In the genomic region with DNA sequence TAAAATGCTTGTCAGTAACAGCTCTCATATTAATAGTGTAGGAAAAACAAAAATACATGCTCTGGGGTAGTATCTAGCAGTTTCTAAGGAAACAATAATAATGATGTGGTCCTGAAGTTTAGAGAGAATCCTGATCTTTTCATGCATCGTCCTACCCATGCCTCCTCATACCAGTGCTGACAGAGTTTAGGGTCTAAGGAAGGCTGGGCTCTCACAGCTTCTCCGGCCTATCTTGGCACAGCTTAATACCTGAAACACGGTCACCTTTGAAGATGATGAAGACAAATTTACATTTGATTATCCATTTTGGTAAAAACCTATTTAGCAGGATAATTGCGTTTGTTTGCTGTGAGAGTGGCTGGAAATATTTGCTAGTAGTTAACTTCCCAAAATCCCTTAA, we compare ENCODE assay signal across 11 mouse cellular contexts. TPM values are rescaled to one million over a fixed set of nuclear protein-coding genes. Genes with fewer than 3 reads are reported as not detected.
DNase-seq lines count a peak whose midpoint lies in the region; ATAC-seq and TF ChIP-seq lines count a peak whose summit lies in the region.
"Had no signal": no experiment of that assay in that cellular context is flagged by ENCODE, and none has a peak within 500 bp of the region (broad histone marks: within the 10 kb centered on the region; RNA-seq: fewer than 3 reads in every experiment).

No protein-coding gene starts in this region.

- TF ChIP-seq CTCF in liver, embryonic 14.5 days (IDR thresholded peaks at IDR 0.05; ENCODE audit: low read depth), result no peak

- no peak overlapping the region for H3K4me2 ChIP-seq in hindbrain, embryonic 16.5 days (ENCODE audit: low read length)
- H3K4me2 ChIP-seq in forebrain, embryonic 12.5 days, result peak overlapping the region; percentile 63
- peak overlapping the region; percentile 89 for H3K4me2 ChIP-seq in liver, embryonic 14.5 days (ENCODE audit: low read depth)

- no peaks in the 10 kb centered on the region for H3K36me3 ChIP-seq in hindbrain, embryonic 10.5 days
- H3K36me3 ChIP-seq in hindbrain, embryonic 16.5 days (ENCODE audit: control insufficient read depth, insufficient read depth, low read length), result no peaks in the 10 kb centered on the region
- no peaks in the 10 kb centered on the region for H3K36me3 ChIP-seq in forebrain, embryonic 12.5 days (replicated peaks)
- H3K36me3 ChIP-seq in liver, embryonic 14.5 days (replicated peaks; ENCODE audit: control insufficient read depth, insufficient read depth, low read depth), result no peaks in the 10 kb centered on the region

- ATAC-seq in hindbrain, embryonic 16.5 days, result no peak
- no peak for ATAC-seq in forebrain, embryonic 12.5 days (ENCODE audit: low FRiP score)
- no peak for ATAC-seq in liver, embryonic 14.5 days (ENCODE audit: insufficient read depth)
- ATAC-seq: Patski had no signal

- no peaks in the 10 kb centered on the region for H3K9me3 ChIP-seq in hindbrain, embryonic 10.5 days
- no peaks in the 10 kb centered on the region for H3K9me3 ChIP-seq in hindbrain, embryonic 16.5 days (ENCODE audit: control insufficient read depth, low read length)
- no peaks in the 10 kb centered on the region for H3K9me3 ChIP-seq in forebrain, embryonic 12.5 days
- no peaks in the 10 kb centered on the region for H3K9me3 ChIP-seq in liver, embryonic 14.5 days (ENCODE audit: control insufficient read depth, low read length)

- H3K27me3 ChIP-seq in hindbrain, embryonic 10.5 days (ENCODE audit: insufficient read depth, poor library complexity, severe bottlenecking), result no peaks in the 10 kb centered on the region
- H3K27me3 ChIP-seq in hindbrain, embryonic 16.5 days (replicated peaks; ENCODE audit: control insufficient read depth, insufficient read depth, low read length), result no peaks in the 10 kb centered on the region
- no peaks in the 10 kb centered on the region for H3K27me3 ChIP-seq in forebrain, embryonic 12.5 days
- H3K27me3 ChIP-seq in liver, embryonic 14.5 days (ENCODE audit: control insufficient read depth, insufficient read depth, low read length), result no peaks in the 10 kb centered on the region
- H3K27me3 ChIP-seq: Patski had no signal

- H3K27ac ChIP-seq in hindbrain, embryonic 10.5 days, result peak overlapping the region; percentile 97
- H3K27ac ChIP-seq in hindbrain, embryonic 16.5 days (ENCODE audit: low read depth, low read length), result no peak overlapping the region
- H3K27ac ChIP-seq in forebrain, embryonic 12.5 days, result peak overlapping the region; percentile 99
- H3K27ac ChIP-seq in liver, embryonic 14.5 days, result peak overlapping the region; percentile 100

- 57% methylated on average over 4 of the region's 4 CpGs for WGBS in hindbrain, embryonic 10.5 days
- 45% methylated on average over 4 of the region's 4 CpGs for WGBS in hindbrain, embryonic 16.5 days
- WGBS in forebrain, embryonic 12.5 days, result 44% methylated on average over 4 of the region's 4 CpGs
- WGBS in liver, embryonic 14.5 days (ENCODE audit: insufficient replicate concordance), result 47% methylated on average over 4 of the region's 4 CpGs

- no peak for DNase-seq in hindbrain, embryonic 10.5 days (ENCODE audit: low spot score)
- DNase-seq in ES-CJ7 (ENCODE audit: low read depth, low spot score), result peak; percentile 63
- no peak for DNase-seq in liver, embryonic 14.5 days (ENCODE audit: low read depth in 3 of 3, low spot score in 3 of 3)
- DNase-seq in right cerebral cortex, postnatal 25 days, result no peak
- no peak for DNase-seq in ovary, adult 18-20 months (ENCODE audit: low spot score)
- DNase-seq in testis, postnatal 14 days (ENCODE audit: low spot score), result no peak
- DNase-seq: cerebellum, postnatal 25 days had no signal

- no peak overlapping the region for H3K9ac ChIP-seq in hindbrain, embryonic 16.5 days (ENCODE audit: low read depth, low read length)
- peak overlapping the region; percentile 64; the same call in 1 of the 2 replicates for H3K9ac ChIP-seq in forebrain, embryonic 12.5 days
- peak overlapping the region; percentile 95 for H3K9ac ChIP-seq in liver, embryonic 14.5 days (replicated peaks)

- H3K4me1 ChIP-seq in hindbrain, embryonic 10.5 days (replicated peaks), result peaks cover 45% of the 10 kb centered on the region
- H3K4me1 ChIP-seq in hindbrain, embryonic 16.5 days (ENCODE audit: control insufficient read depth, insufficient read depth, low read depth, low read length), result peaks cover 17% of the 10 kb centered on the region
- H3K4me1 ChIP-seq in forebrain, embryonic 12.5 days, result peaks cover 34% of the 10 kb centered on the region
- H3K4me1 ChIP-seq in liver, embryonic 14.5 days (replicated peaks; ENCODE audit: control insufficient read depth in 2 of 2, insufficient read depth in 2 of 2, low read length in 1 of 2), result peaks cover 20 to 30% of the 10 kb centered on the region in 2 experiments

- 0 out of 2 replicates have a peak, but pooled peaks have one; percentile 4 for TF ChIP-seq EP300 in liver, embryonic 14.5 days (IDR thresholded peaks at IDR 0.05; ENCODE audit: low read depth)

- H3K4me3 ChIP-seq in hindbrain, embryonic 10.5 days, result peak overlapping the region; percentile 59
- no peak overlapping the region for H3K4me3 ChIP-seq in hindbrain, embryonic 16.5 days (ENCODE audit: low read length)
- H3K4me3 ChIP-seq in forebrain, embryonic 12.5 days (replicated peaks), result peak overlapping the region; percentile 45
- peak overlapping the region; percentile 61 to 62 for H3K4me3 ChIP-seq in liver, embryonic 14.5 days (ENCODE audit: insufficient read depth in 1 of 2, low read depth in 2 of 2, low read length in 2 of 2)

RNA-seq across cellular contexts. Expression of gene Hist1h3c, which starts 1.4 kb away (rescaled TPM):
- 6.9 and 8.6 TPM in 2 replicates for polyA plus RNA-seq in hindbrain, embryonic 10.5 days (2016; fragmentation: Nextera tagmentation; extraction: Ambion mirVana)
- 0.70 and 1.2 TPM in 2 replicates for polyA plus RNA-seq in hindbrain, embryonic 16.5 days (2015; fragmentation: Nextera tagmentation; extraction: Ambion mirVana)
- 11.1 and 13.8 TPM in 2 replicates for polyA plus RNA-seq in forebrain, embryonic 12.5 days (2016; fragmentation: Nextera tagmentation; extraction: Ambion mirVana)
- 48.5 and 88.2 TPM in 2 replicates for polyA plus RNA-seq in liver, embryonic 14.5 days (2012; rRNA removed)
- polyA plus RNA-seq in liver, embryonic 14.5 days (2014; fragmentation: Nextera tagmentation; extraction: Ambion mirVana), result 3.6 and 5.7 TPM in 2 replicates
- polyA plus RNA-seq: neural tube, embryonic 14.5 days had no signal

RNA-seq across cellular contexts. Expression of gene Hist1h2bb, which starts 2.6 kb away (rescaled TPM):
- polyA plus RNA-seq in hindbrain, embryonic 10.5 days (2016; fragmentation: Nextera tagmentation; extraction: Ambion mirVana), result 1.8 and 2.4 TPM in 2 replicates
- polyA plus RNA-seq in hindbrain, embryonic 16.5 days (2015; fragmentation: Nextera tagmentation; extraction: Ambion mirVana), result 0.49 and 0.66 TPM in 2 replicates
- polyA plus RNA-seq in forebrain, embryonic 12.5 days (2016; fragmentation: Nextera tagmentation; extraction: Ambion mirVana), result 2.2 and 3.5 TPM in 2 replicates
- polyA plus RNA-seq in liver, embryonic 14.5 days (2012; rRNA removed), result 20.0 and 34.0 TPM in 2 replicates
- polyA plus RNA-seq in liver, embryonic 14.5 days (2014; fragmentation: Nextera tagmentation; extraction: Ambion mirVana), result 2.6 and 3.5 TPM in 2 replicates
- polyA plus RNA-seq: neural tube, embryonic 14.5 days had no signal

RNA-seq across cellular contexts. Expression of gene Hist1h1c, which starts 5.4 kb away (rescaled TPM):
- 10.6 and 12.6 TPM in 2 replicates for polyA plus RNA-seq in hindbrain, embryonic 10.5 days (2016; fragmentation: Nextera tagmentation; extraction: Ambion mirVana)
- 8.6 and 10.8 TPM in 2 replicates for polyA plus RNA-seq in hindbrain, embryonic 16.5 days (2015; fragmentation: Nextera tagmentation; extraction: Ambion mirVana)
- 15.2 and 15.9 TPM in 2 replicates for polyA plus RNA-seq in forebrain, embryonic 12.5 days (2016; fragmentation: Nextera tagmentation; extraction: Ambion mirVana)
- 37.4 and 46.8 TPM in 2 replicates for polyA plus RNA-seq in liver, embryonic 14.5 days (2012; rRNA removed)
- polyA plus RNA-seq in liver, embryonic 14.5 days (2014; fragmentation: Nextera tagmentation; extraction: Ambion mirVana), result 72.5 and 86.6 TPM in 2 replicates

RNA-seq across cellular contexts. Expression of gene Hist1h2ab, which starts 7.0 kb away (rescaled TPM):
- 45.2 and 49.3 TPM in 2 replicates for polyA plus RNA-seq in hindbrain, embryonic 10.5 days (2016; fragmentation: Nextera tagmentation; extraction: Ambion mirVana)
- 3.7 and 6.8 TPM in 2 replicates for polyA plus RNA-seq in hindbrain, embryonic 16.5 days (2015; fragmentation: Nextera tagmentation; extraction: Ambion mirVana)
- 59.9 and 73.2 TPM in 2 replicates for polyA plus RNA-seq in forebrain, embryonic 12.5 days (2016; fragmentation: Nextera tagmentation; extraction: Ambion mirVana)
- polyA plus RNA-seq in liver, embryonic 14.5 days (2012; rRNA removed), result 45.2 and 45.3 TPM in 2 replicates
- polyA plus RNA-seq in liver, embryonic 14.5 days (2014; fragmentation: Nextera tagmentation; extraction: Ambion mirVana), result 70.4 and 74.8 TPM in 2 replicates

RNA-seq across cellular contexts. Expression of gene Hist1h3b, which starts 8.1 kb away (rescaled TPM):
- polyA plus RNA-seq in hindbrain, embryonic 10.5 days (2016; fragmentation: Nextera tagmentation; extraction: Ambion mirVana), result 5.5 and 8.8 TPM in 2 replicates
- 1.7 and 2.7 TPM in 2 replicates for polyA plus RNA-seq in hindbrain, embryonic 16.5 days (2015; fragmentation: Nextera tagmentation; extraction: Ambion mirVana)
- polyA plus RNA-seq in forebrain, embryonic 12.5 days (2016; fragmentation: Nextera tagmentation; extraction: Ambion mirVana), result 14.0 and 15.8 TPM in 2 replicates
- 40.0 and 45.7 TPM in 2 replicates for polyA plus RNA-seq in liver, embryonic 14.5 days (2012; rRNA removed)
- 8.9 and 11.4 TPM in 2 replicates for polyA plus RNA-seq in liver, embryonic 14.5 days (2014; fragmentation: Nextera tagmentation; extraction: Ambion mirVana)
